Comparison of ENCODE assay signal across 26 mouse cellular contexts in genomic region chr2:107224679-107225078, GRCm38 (mm10).
"Had no signal": no experiment of that assay in that cellular context is flagged by ENCODE, and none has a peak within 500 bp of the region (broad histone marks: within the 10 kb centered on the region; RNA-seq: fewer than 3 reads in every experiment).

No protein-coding gene starts in this region.

- H3K27me3 ChIP-seq: heart, embryonic 12.5 days; hindbrain, embryonic 12.5 days; intestine, embryonic 15.5 days; limb, embryonic 12.5 days had no signal

- DNase-seq: forebrain, postnatal 0 days; gastrocnemius, postnatal 14 days; gastrocnemius, postnatal 36 days; heart, adult 18-20 months; heart, postnatal 10 days; heart, postnatal 4 days; kidney, adult 18-20 months; kidney, adult 8-10 months; kidney, postnatal 10 days; kidney, postnatal 36 days; layer of hippocampus, adult 9-11 months; layer of hippocampus, postnatal 36 days; liver had no signal

- ATAC-seq: forebrain, postnatal 0 days; hindbrain, embryonic 16.5 days; inflammation-experienced regulatory T-cells, adult 6 months; intestine, embryonic 15.5 days; intestine, postnatal 0 days had no signal

- H3K4me2 ChIP-seq: heart, embryonic 12.5 days; hindbrain, embryonic 12.5 days; hindbrain, embryonic 14.5 days; intestine, embryonic 15.5 days; limb, embryonic 12.5 days; liver, embryonic 11.5 days had no signal

- H3K27ac ChIP-seq: heart, embryonic 10.5 days; hindbrain, embryonic 10.5 days; hindbrain, embryonic 12.5 days; hindbrain, embryonic 14.5 days; intestine, embryonic 15.5 days; left cerebral cortex, adult 2 months; limb, embryonic 10.5 days; limb, embryonic 12.5 days had no signal

- H3K4me1 ChIP-seq: hindbrain, embryonic 10.5 days; hindbrain, embryonic 12.5 days; intestine, embryonic 15.5 days; limb, embryonic 10.5 days; limb, embryonic 12.5 days had no signal

- H3K9ac ChIP-seq: forebrain, postnatal 0 days; heart, embryonic 12.5 days; hindbrain, embryonic 12.5 days; hindbrain, embryonic 14.5 days; intestine, embryonic 15.5 days; limb, embryonic 12.5 days had no signal

- H3K9me3 ChIP-seq: heart, embryonic 10.5 days; heart, embryonic 12.5 days; hindbrain, embryonic 10.5 days; hindbrain, embryonic 12.5 days; intestine, embryonic 15.5 days; limb, embryonic 10.5 days; limb, embryonic 12.5 days had no signal

- H3K36me3 ChIP-seq: heart, embryonic 10.5 days; heart, embryonic 12.5 days; hindbrain, embryonic 10.5 days; hindbrain, embryonic 12.5 days; intestine, embryonic 15.5 days; limb, embryonic 10.5 days; limb, embryonic 12.5 days had no signal

- H3K4me3 ChIP-seq: heart, embryonic 10.5 days; heart, embryonic 12.5 days; hindbrain, embryonic 10.5 days; hindbrain, embryonic 12.5 days; intestine, embryonic 15.5 days; left cerebral cortex, adult 2 months; limb, embryonic 10.5 days; limb, embryonic 12.5 days had no signal
